23 mouse cellular contexts compared by ENCODE assay signal in genomic region chr1:40883856-40884255, GRCm38 (mm10).
"Had no signal": no experiment of that assay in that cellular context is flagged by ENCODE, and none has a peak within 500 bp of the region (broad histone marks: within the 10 kb centered on the region; RNA-seq: fewer than 3 reads in every experiment).

No protein-coding gene starts in this region.

- ATAC-seq: liver, embryonic 12.5 days; midbrain, embryonic 15.5 days had no signal

- H3K27me3 ChIP-seq: liver, embryonic 12.5 days; liver, embryonic 15.5 days; lung, embryonic 15.5 days; megakaryocyte, embryonic 14.5 days; midbrain, embryonic 15.5 days; neural tube, embryonic 12.5 days; neural tube, embryonic 15.5 days; stomach, embryonic 15.5 days had no signal

- H3K9ac ChIP-seq: limb, embryonic 13.5 days; liver, embryonic 12.5 days; liver, embryonic 15.5 days; lung, embryonic 15.5 days; midbrain, embryonic 12.5 days; midbrain, embryonic 15.5 days; neural tube, embryonic 12.5 days; neural tube, embryonic 15.5 days; stomach, embryonic 15.5 days had no signal

- H3K4me2 ChIP-seq: limb, embryonic 13.5 days; liver, embryonic 12.5 days; liver, embryonic 15.5 days; lung, embryonic 15.5 days; midbrain, embryonic 12.5 days; midbrain, embryonic 15.5 days; neural tube, embryonic 12.5 days; neural tube, embryonic 15.5 days; stomach, embryonic 15.5 days had no signal

- H3K27ac ChIP-seq: kidney, postnatal 0 days; layer of hippocampus, adult 2 months; limb, embryonic 13.5 days; liver, embryonic 12.5 days; liver, embryonic 15.5 days; lung, embryonic 15.5 days; midbrain, embryonic 12.5 days; midbrain, embryonic 15.5 days; neural tube, embryonic 12.5 days; neural tube, embryonic 15.5 days; stomach, embryonic 15.5 days had no signal

- H3K36me3 ChIP-seq: limb, embryonic 13.5 days; liver, embryonic 12.5 days; liver, embryonic 15.5 days; lung, embryonic 15.5 days; midbrain, embryonic 12.5 days; midbrain, embryonic 15.5 days; neural tube, embryonic 12.5 days; neural tube, embryonic 15.5 days; stomach, embryonic 15.5 days had no signal

- H3K4me3 ChIP-seq: layer of hippocampus, adult 2 months; limb, embryonic 13.5 days; liver, embryonic 12.5 days; liver, embryonic 15.5 days; lung, embryonic 15.5 days; megakaryocyte, embryonic 14.5 days; midbrain, embryonic 12.5 days; midbrain, embryonic 15.5 days; neural tube, embryonic 12.5 days; neural tube, embryonic 15.5 days; stomach, embryonic 15.5 days had no signal

- DNase-seq: kidney, adult 2 months; kidney, postnatal 25 days; layer of hippocampus, adult 9-11 months; liver; lung, adult 18-20 months; lung, postnatal 10 days; lung, postnatal 36 days; right cerebral cortex, adult 18-20 months; right cerebral cortex, postnatal 14 days; right cerebral cortex, postnatal 4 days; thymus, postnatal 25 days had no signal

- H3K4me1 ChIP-seq: limb, embryonic 13.5 days; liver, embryonic 12.5 days; liver, embryonic 15.5 days; lung, embryonic 15.5 days; megakaryocyte, embryonic 14.5 days; midbrain, embryonic 12.5 days; neural tube, embryonic 12.5 days; stomach, embryonic 15.5 days had no signal

- H3K9me3 ChIP-seq: limb, embryonic 13.5 days; liver, embryonic 12.5 days; liver, embryonic 15.5 days; lung, embryonic 15.5 days; megakaryocyte, embryonic 14.5 days; midbrain, embryonic 12.5 days; midbrain, embryonic 15.5 days; neural tube, embryonic 12.5 days; neural tube, embryonic 15.5 days; stomach, embryonic 15.5 days had no signal
